Mouse (Mus musculus) intestine, embryonic 16.5 days (tissue): ENCODE data around the gene Vrk1. TPM values are rescaled to one million over a fixed set of nuclear protein-coding genes. Genes with fewer than 3 reads are reported as not detected.

ENCODE experiments used
- ATAC-seq: fragments of 200-750 bp; cut with Nextera tagmentation; 2 replicates; pipeline ENCODE4 v1.8.0; 2017; ENCODE audit warnings: moderate TSS enrichment, moderate library complexity
- H3K27ac ChIP-seq: fragments of 300-500 bp; sonication (generic); 2 replicates; pipeline ENCODE4 v1.5.1; 2014; ENCODE audit warnings: mild to moderate bottlenecking, low read length
- H3K27me3 ChIP-seq: fragments of 300-500 bp; sonication (generic); replicated peaks from 2 replicates; pipeline ENCODE4 v1.6.1; 2014; ENCODE audit warnings: low read length, control low read depth, mixed read lengths; ENCODE audit not compliant: control insufficient read depth, insufficient read depth
- H3K36me3 ChIP-seq: fragments of 300-500 bp; sonication (generic); 2 replicates; pipeline ENCODE4 v1.6.1; 2014; ENCODE audit warnings: low read length, control low read depth; ENCODE audit not compliant: control insufficient read depth, insufficient read depth
- H3K4me1 ChIP-seq: fragments of 300-500 bp; sonication (generic); 2 replicates; pipeline ENCODE4 v1.6.1; 2014; ENCODE audit warnings: low read length, control low read depth, mixed read lengths; ENCODE audit not compliant: control insufficient read depth, insufficient read depth
- H3K4me2 ChIP-seq: fragments of 300-500 bp; sonication (generic); 2 replicates; pipeline ENCODE4 v1.6.1; 2014; ENCODE audit warnings: low read depth, low read length, control low read depth
- H3K4me3 ChIP-seq: fragments of 300-500 bp; sonication (generic); 2 replicates; pipeline ENCODE4 v1.5.1; 2014; ENCODE audit warnings: mild to moderate bottlenecking, low read length
- H3K9ac ChIP-seq: fragments of 300-500 bp; sonication (generic); 2 replicates; pipeline ENCODE4 v1.6.1; 2014; ENCODE audit warnings: low read depth, low read length
- H3K9me3 ChIP-seq: fragments of 300-500 bp; sonication (generic); 2 replicates; pipeline ENCODE4 v1.6.1; 2016; ENCODE audit warnings: low read length, control low read depth; ENCODE audit not compliant: control insufficient read depth
- WGBS: fragments of 180-500 bp; shearing (Covaris S2); extraction: QIAGEN DNeasy Blood & Tissue Kit; methylation state at CpG from one replicate; pipeline ENCODE4 v1.1.7; 2014; 5-methylcytosine and 5-hydroxymethylcytosine counted together
- polyA plus RNA-seq: library from polyadenylated mRNA; unstranded; fragments of >200 nt; fragmentation: Nextera tagmentation; extraction: Ambion mirVana; gene quantifications from 2 replicates; pipeline ENCODE4 v1.2.1, GENCODE M21; 2015

Vrk1 gene
- polyA plus RNA-seq, 1 experiment from 2014 or later = 61.2 TPM

DNA sequence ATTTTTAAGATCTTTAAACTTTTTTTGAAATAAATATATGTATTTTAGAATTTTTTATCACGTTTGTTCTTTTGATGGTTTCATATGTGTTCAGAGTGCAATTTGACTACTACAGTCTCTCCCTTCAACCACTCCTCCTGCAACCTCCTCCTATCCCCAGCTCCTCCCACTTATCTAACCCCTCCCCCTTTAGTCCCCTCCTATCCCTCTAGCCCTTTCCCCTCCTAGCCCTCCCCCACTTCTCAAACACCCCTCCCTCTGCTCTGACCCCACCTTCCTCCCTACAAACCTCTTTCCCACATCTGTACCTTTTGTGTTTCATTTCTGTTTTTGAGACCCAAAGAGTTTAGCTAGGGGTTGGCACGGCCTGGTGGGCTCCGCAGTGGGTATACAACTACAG is 114.6 kb downstream of the Vrk1 start:
- no peaks in the 10 kb centered on the region for H3K4me1 ChIP-seq
- no peak overlapping the region for H3K9ac ChIP-seq
- no peak for ATAC-seq
- H3K27ac ChIP-seq = no peak overlapping the region
- WGBS = 83% methylated on average over 3 of the region's 3 CpGs
- H3K36me3 ChIP-seq = no peaks in the 10 kb centered on the region
- H3K27me3 ChIP-seq = no peaks in the 10 kb centered on the region
- no peak overlapping the region for H3K4me2 ChIP-seq
- H3K9me3 ChIP-seq = no peaks in the 10 kb centered on the region
- no peak overlapping the region for H3K4me3 ChIP-seq

Other genes with a start within 250 kb of the Vrk1 start
- gene Papola, start 225.5 kb upstream of the Vrk1 start, polyA plus RNA-seq = 154 and 164 TPM in 2 replicates